Mouse (Mus musculus): Measurements from ENCODE around the gene Cd151. TPM values are rescaled to one million over a fixed set of nuclear protein-coding genes. Genes with fewer than 3 reads are reported as not detected.

Gene Cd151
- polyA plus RNA-seq, 1 experiment from 2014 or later, result 54.9 TPM

DNA sequence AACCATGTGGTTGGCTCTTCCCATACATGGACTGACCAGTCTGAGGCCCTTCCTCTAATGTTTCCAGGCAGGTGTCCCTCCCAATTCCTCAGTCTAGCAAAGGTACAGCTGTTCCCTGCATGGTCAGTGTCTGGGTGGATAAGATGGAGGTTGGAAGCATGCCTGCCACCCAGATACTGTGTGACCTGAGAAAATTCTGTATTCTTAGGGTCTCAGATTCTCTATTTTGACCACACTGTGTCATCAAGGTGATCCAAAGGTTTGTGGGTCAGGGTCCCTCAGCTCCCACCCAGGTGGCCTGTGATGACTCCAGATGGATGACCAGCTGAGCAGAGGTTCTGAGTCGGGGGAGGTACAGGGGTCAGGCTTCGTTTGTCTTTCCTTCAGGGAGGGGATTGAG is 18.0 kb downstream of the Cd151 start:
- DNase-seq (ENCODE audit: low spot score), result no peak
- WGBS, result 81% methylated on average over 2 of the region's 2 CpGs

DNA sequence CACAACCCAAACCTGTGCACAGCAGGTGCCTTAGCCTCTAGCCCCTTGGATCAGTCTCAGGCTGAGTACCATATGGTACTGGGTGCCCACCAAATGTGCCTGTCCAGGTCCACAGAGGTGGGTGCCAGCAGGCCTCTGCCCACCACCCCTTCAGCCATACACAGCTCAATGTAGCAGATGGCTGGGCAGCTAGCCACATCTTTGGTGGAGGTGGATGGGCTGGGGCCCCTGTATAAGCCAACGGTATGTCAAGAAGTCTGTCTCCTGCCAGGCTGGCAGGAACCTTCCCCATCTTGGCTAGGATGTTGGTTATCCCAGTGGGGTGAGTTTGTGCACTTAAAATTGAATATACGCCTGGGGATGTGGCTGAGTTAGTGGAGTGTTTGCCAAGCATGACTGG is 18.4 kb downstream of the Cd151 start:
- Histone ChIP-seq H3K9me3 (ENCODE audit: control insufficient read depth, low read length) (no peaks in the 10 kb centered on the region), H3K36me3 (ENCODE audit: control insufficient read depth, insufficient read depth, low read length) (0 out of 2 replicates have a peak, but pooled peaks cover 3% of the 10 kb centered on the region), H3K27me3 (replicated peaks; ENCODE audit: control insufficient read depth, insufficient read depth, low read length) (peaks cover 14% of the 10 kb centered on the region), H3K9ac (ENCODE audit: low read depth, low read length) (no peak overlapping the region), H3K4me2 (ENCODE audit: low read depth, low read length) (no peak overlapping the region), H3K27ac (replicated peaks; ENCODE audit: low read depth, low read length) (no peak overlapping the region), H3K4me1 (ENCODE audit: control insufficient read depth, insufficient read depth, low read length) (peaks cover 7% of the 10 kb centered on the region; the same call in 1 of the 2 replicates), H3K4me3 (ENCODE audit: low read depth, low read length) (no peak overlapping the region)
- no peak for ATAC-seq (ENCODE audit: low read depth)
- DNase-seq (ENCODE audit: low spot score), result no peak
- WGBS, result 87% methylated on average over 2 of the region's 2 CpGs

More for the DNA sequence above, 18.0 kb downstream of the Cd151 start:
- no peak for ATAC-seq (ENCODE audit: low read depth)
- Histone ChIP-seq H3K4me1 (ENCODE audit: control insufficient read depth, insufficient read depth, low read length) (peaks cover 7% of the 10 kb centered on the region; the same call in 1 of the 2 replicates), H3K4me2 (ENCODE audit: low read depth, low read length) (no peak overlapping the region), H3K27ac (replicated peaks; ENCODE audit: low read depth, low read length) (no peak overlapping the region), H3K9me3 (ENCODE audit: control insufficient read depth, low read length) (no peaks in the 10 kb centered on the region), H3K36me3 (ENCODE audit: control insufficient read depth, insufficient read depth, low read length) (no peaks in the 10 kb centered on the region), H3K9ac (ENCODE audit: low read depth, low read length) (no peak overlapping the region), H3K27me3 (replicated peaks; ENCODE audit: control insufficient read depth, insufficient read depth, low read length) (peaks cover 16% of the 10 kb centered on the region), H3K4me3 (ENCODE audit: low read depth, low read length) (no peak overlapping the region)

DNA sequence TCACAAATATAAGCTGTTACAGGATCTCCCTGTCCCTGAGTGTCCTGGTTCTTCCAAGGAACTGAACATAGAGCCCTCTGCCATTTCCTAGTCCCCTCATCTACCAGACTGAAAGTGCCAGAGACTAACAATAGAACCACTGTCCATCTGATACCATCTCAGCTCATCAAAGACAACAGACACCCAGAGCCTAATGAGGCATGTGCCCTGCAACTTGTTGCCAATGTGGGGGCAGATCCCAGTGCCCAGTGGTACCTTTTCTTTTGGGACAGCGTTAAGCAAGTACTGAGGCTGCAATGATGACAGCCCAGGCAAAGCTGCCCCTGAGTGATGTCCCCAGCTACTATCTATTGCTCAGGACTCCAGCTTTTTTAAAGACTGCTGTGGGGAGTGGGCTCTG is 19.0 kb downstream of the Cd151 start:
- Histone ChIP-seq H3K4me2 (ENCODE audit: low read depth, low read length) (no peak overlapping the region), H3K9me3 (ENCODE audit: control insufficient read depth, low read length) (no peaks in the 10 kb centered on the region), H3K36me3 (ENCODE audit: control insufficient read depth, insufficient read depth, low read length) (0 out of 2 replicates have a peak, but pooled peaks cover 6% of the 10 kb centered on the region), H3K9ac (ENCODE audit: low read depth, low read length) (no peak overlapping the region), H3K27ac (replicated peaks; ENCODE audit: low read depth, low read length) (no peak overlapping the region), H3K4me1 (ENCODE audit: control insufficient read depth, insufficient read depth, low read length) (peaks cover 7% of the 10 kb centered on the region; the same call in 1 of the 2 replicates), H3K27me3 (replicated peaks; ENCODE audit: control insufficient read depth, insufficient read depth, low read length) (peaks cover 14% of the 10 kb centered on the region), H3K4me3 (ENCODE audit: low read depth, low read length) (no peak overlapping the region)
- DNase-seq (ENCODE audit: low spot score) (no peak), ATAC-seq (ENCODE audit: low read depth) (no peak)
- 100% methylated on average over 1 of the region's 1 CpGs for WGBS

DNA sequence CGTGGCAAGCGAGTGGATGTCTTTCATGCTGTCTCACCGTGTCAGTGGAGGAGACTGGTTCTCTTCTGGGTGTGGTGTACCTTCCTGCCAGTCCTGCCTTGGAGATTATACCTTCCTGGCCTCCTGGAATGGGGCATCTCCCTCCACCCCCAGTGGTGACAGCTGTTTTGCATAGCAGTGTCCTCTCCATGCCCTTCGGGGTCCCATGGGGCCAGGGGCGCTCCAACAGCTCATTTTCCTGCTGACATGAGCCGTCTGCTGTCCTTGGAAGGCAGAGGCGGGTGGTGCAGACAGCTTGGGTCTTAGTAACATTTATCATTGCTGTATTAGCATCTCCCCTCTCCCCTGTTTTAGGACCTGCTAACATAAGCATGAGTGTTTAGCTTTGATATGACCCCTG is 19.9 kb downstream of the Cd151 start:
- peaks cover 14% of the 10 kb centered on the region; the same call in 1 of the 2 replicates for H3K36me3 ChIP-seq (ENCODE audit: control insufficient read depth, insufficient read depth, low read length)
- H3K9me3 ChIP-seq (ENCODE audit: control insufficient read depth, low read length), result no peaks in the 10 kb centered on the region
- H3K4me1 ChIP-seq (ENCODE audit: control insufficient read depth, insufficient read depth, low read length), result peaks cover 7% of the 10 kb centered on the region; the same call in 1 of the 2 replicates
- no peak overlapping the region for H3K4me2 ChIP-seq (ENCODE audit: low read depth, low read length)
- no peak overlapping the region for H3K4me3 ChIP-seq (ENCODE audit: low read depth, low read length)
- H3K27ac ChIP-seq (replicated peaks; ENCODE audit: low read depth, low read length), result no peak overlapping the region
- DNase-seq (ENCODE audit: low spot score) (no peak), ATAC-seq (ENCODE audit: low read depth) (no peak)
- 78% methylated on average over 7 of the region's 7 CpGs for WGBS
- H3K9ac ChIP-seq (ENCODE audit: low read depth, low read length), result no peak overlapping the region
- peaks cover 8% of the 10 kb centered on the region for H3K27me3 ChIP-seq (replicated peaks; ENCODE audit: control insufficient read depth, insufficient read depth, low read length)

DNA sequence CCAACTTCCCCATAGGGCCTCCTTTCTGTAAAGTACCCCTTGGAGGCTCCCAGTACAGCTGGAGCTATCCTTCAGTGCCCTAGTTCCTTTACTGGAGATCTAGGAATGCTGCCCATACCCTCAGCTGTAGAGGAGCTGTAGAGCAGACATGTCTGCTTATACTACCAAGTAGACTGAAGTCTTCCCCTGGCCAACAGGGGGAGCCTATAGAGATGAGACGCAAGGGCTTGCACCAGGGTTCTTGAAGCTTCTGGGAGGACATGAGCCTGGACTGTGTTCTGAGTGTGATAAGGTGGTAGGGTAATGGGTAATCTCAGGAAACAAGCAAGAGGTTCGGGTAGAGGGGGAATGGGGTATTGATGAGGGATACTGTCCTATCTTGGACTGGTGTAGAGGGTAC is 24.0 kb downstream of the Cd151 start:
- Histone ChIP-seq H3K27ac (replicated peaks; ENCODE audit: low read depth, low read length) (no peak overlapping the region), H3K4me3 (ENCODE audit: low read depth, low read length) (no peak overlapping the region), H3K36me3 (ENCODE audit: control insufficient read depth, insufficient read depth, low read length) (peaks cover 36% of the 10 kb centered on the region; the same call in 1 of the 2 replicates), H3K4me2 (ENCODE audit: low read depth, low read length) (no peak overlapping the region), H3K4me1 (ENCODE audit: control insufficient read depth, insufficient read depth, low read length) (no peaks in the 10 kb centered on the region), H3K9me3 (ENCODE audit: control insufficient read depth, low read length) (no peaks in the 10 kb centered on the region), H3K27me3 (replicated peaks; ENCODE audit: control insufficient read depth, insufficient read depth, low read length) (no peaks in the 10 kb centered on the region), H3K9ac (ENCODE audit: low read depth, low read length) (no peak overlapping the region)
- WGBS, result 81% methylated on average over 2 of the region's 2 CpGs
- ATAC-seq (ENCODE audit: low read depth), result no peak
- no peak for DNase-seq (ENCODE audit: low spot score)

DNA sequence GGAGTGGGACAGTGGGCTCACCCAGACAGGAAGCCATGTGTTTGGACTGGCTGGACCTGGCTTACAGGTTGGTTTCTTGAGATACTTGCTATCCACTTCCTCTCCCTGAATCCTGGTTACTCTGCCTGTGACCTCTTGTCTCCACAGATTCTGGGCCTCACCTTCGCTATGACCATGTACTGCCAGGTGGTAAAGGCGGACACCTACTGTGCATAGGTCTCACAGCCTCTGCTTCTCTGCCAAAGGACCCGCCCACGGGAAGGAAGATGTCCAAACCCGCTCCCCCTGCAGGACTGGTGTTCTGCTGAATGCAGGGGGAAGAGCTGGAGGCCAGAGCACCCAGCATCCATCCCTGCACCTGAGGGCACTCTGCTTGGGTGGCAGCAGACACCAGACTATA is 25.5 kb downstream of the Cd151 start:
- H3K4me2 ChIP-seq (ENCODE audit: low read depth, low read length), result no peak overlapping the region
- H3K9ac ChIP-seq (ENCODE audit: low read depth, low read length), result no peak overlapping the region
- H3K4me1 ChIP-seq (ENCODE audit: control insufficient read depth, insufficient read depth, low read length), result no peaks in the 10 kb centered on the region
- H3K27me3 ChIP-seq (replicated peaks; ENCODE audit: control insufficient read depth, insufficient read depth, low read length), result no peaks in the 10 kb centered on the region
- H3K9me3 ChIP-seq (ENCODE audit: control insufficient read depth, low read length), result no peaks in the 10 kb centered on the region
- H3K36me3 ChIP-seq (ENCODE audit: control insufficient read depth, insufficient read depth, low read length), result peaks cover 39% of the 10 kb centered on the region; the same call in 1 of the 2 replicates
- H3K27ac ChIP-seq (replicated peaks; ENCODE audit: low read depth, low read length), result no peak overlapping the region
- H3K4me3 ChIP-seq (ENCODE audit: low read depth, low read length), result no peak overlapping the region
- ATAC-seq (ENCODE audit: low read depth) (no peak), DNase-seq (ENCODE audit: low spot score) (no peak)
- WGBS, result 85% methylated on average over 5 of the region's 5 CpGs

DNA sequence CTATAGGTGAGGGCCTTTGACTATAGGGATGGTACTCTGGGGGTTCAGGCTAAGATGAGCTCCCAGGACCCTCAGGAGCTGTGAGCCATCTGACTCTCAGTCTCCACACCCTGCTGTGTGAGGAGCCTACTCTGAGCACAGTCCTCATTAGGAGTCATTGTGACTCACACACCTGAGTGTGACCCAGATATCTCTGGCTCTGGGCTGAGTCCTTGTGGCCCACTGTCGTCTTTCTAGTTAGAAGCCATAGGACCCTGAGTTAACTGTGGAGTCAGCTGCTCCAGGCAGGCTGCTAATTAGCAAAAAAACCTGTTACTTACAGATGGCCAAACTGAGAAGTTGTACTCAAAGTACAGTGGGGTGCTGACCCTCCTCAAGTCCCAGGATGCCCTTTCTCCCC is 26.5 kb downstream of the Cd151 start:
- Histone ChIP-seq H3K36me3 (ENCODE audit: control insufficient read depth, insufficient read depth, low read length) (peaks cover 40% of the 10 kb centered on the region; the same call in 1 of the 2 replicates), H3K4me3 (ENCODE audit: low read depth, low read length) (no peak overlapping the region), H3K27ac (replicated peaks; ENCODE audit: low read depth, low read length) (no peak overlapping the region), H3K27me3 (replicated peaks; ENCODE audit: control insufficient read depth, insufficient read depth, low read length) (no peaks in the 10 kb centered on the region), H3K4me2 (ENCODE audit: low read depth, low read length) (no peak overlapping the region), H3K9ac (ENCODE audit: low read depth, low read length) (no peak overlapping the region), H3K9me3 (ENCODE audit: control insufficient read depth, low read length) (no peaks in the 10 kb centered on the region), H3K4me1 (ENCODE audit: control insufficient read depth, insufficient read depth, low read length) (no peaks in the 10 kb centered on the region)
- 71% methylated on average over 1 of the region's 1 CpGs for WGBS
- DNase-seq (ENCODE audit: low spot score), result no peak
- ATAC-seq (ENCODE audit: low read depth), result no peak

DNA sequence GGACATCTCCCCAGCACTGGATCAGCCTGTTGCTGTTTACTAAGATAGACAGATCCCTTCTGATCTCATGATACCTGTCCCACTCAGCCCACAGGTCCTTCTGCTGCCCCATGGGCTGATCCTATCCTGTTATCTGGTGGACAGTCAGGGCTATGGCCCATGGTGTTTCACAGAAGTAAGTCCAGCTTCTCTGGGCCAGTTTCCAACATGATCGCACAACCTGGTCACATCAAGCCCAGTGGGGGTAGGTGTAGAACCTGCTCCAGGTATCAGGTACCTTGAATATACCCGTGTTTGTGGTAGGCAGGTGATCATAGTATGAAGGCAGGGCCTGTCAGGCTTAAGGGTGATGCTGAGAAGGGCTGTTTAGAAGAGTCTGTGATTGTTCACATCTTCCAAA is 28.2 kb downstream of the Cd151 start:
- no peak for ATAC-seq (ENCODE audit: low read depth)
- no peak for DNase-seq (ENCODE audit: low spot score)

DNA sequence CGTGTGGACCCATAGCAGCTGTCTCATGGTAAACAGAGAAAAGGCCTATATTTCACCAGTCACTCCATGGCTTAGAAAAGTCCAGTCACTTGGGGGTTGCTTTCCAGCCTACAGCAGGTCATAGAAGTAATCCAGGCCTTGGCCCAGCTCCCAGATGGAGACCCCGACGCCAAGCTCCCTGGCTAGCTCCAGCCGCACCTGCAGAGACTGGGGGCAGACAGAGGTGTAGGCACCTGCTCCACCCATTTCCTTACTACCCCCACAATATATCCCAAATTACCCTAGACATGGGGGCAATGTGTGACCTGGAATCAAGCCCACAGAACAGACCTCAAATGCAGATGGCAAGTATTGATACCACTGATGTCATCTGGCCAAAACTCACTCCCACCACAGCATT is 28.7 kb downstream of the Cd151 start:
- DNase-seq (ENCODE audit: low spot score) (no peak), ATAC-seq (ENCODE audit: low read depth) (no peak)
- Histone ChIP-seq H3K4me3 (ENCODE audit: low read depth, low read length) (no peak overlapping the region), H3K36me3 (ENCODE audit: control insufficient read depth, insufficient read depth, low read length) (peaks cover 38% of the 10 kb centered on the region; the same call in 1 of the 2 replicates), H3K4me2 (ENCODE audit: low read depth, low read length) (no peak overlapping the region), H3K9me3 (ENCODE audit: control insufficient read depth, low read length) (no peaks in the 10 kb centered on the region), H3K9ac (ENCODE audit: low read depth, low read length) (no peak overlapping the region), H3K27me3 (replicated peaks; ENCODE audit: control insufficient read depth, insufficient read depth, low read length) (no peaks in the 10 kb centered on the region), H3K27ac (replicated peaks; ENCODE audit: low read depth, low read length) (no peak overlapping the region), H3K4me1 (ENCODE audit: control insufficient read depth, insufficient read depth, low read length) (no peaks in the 10 kb centered on the region)
- WGBS, result 88% methylated on average over 4 of the region's 4 CpGs

More for the DNA sequence above, 28.2 kb downstream of the Cd151 start:
- 96% methylated on average over 2 of the region's 2 CpGs for WGBS
- H3K4me3 ChIP-seq (ENCODE audit: low read depth, low read length), result no peak overlapping the region
- H3K36me3 ChIP-seq (ENCODE audit: control insufficient read depth, insufficient read depth, low read length), result peaks cover 44% of the 10 kb centered on the region; the same call in 1 of the 2 replicates
- H3K4me2 ChIP-seq (ENCODE audit: low read depth, low read length), result no peak overlapping the region
- H3K9me3 ChIP-seq (ENCODE audit: control insufficient read depth, low read length), result no peaks in the 10 kb centered on the region
- no peak overlapping the region for H3K9ac ChIP-seq (ENCODE audit: low read depth, low read length)
- H3K4me1 ChIP-seq (ENCODE audit: control insufficient read depth, insufficient read depth, low read length), result no peaks in the 10 kb centered on the region
- H3K27me3 ChIP-seq (replicated peaks; ENCODE audit: control insufficient read depth, insufficient read depth, low read length), result no peaks in the 10 kb centered on the region
- no peak overlapping the region for H3K27ac ChIP-seq (replicated peaks; ENCODE audit: low read depth, low read length)
